Comparison of ENCODE assay signal across 19 mouse cellular contexts in genomic region chr1:165922488-165922887, GRCm38 (mm10).
DNase-seq lines count a peak whose midpoint lies in the region; ATAC-seq lines count a peak whose summit lies in the region.
"Had no signal": no experiment of that assay in that cellular context is flagged by ENCODE, and none has a peak within 500 bp of the region (broad histone marks: within the 10 kb centered on the region; RNA-seq: fewer than 3 reads in every experiment).

No protein-coding gene starts in this region.

- no peaks in the 10 kb centered on the region for H3K9me3 ChIP-seq in midbrain, embryonic 11.5 days (ENCODE audit: control insufficient read depth, low read length)
- H3K9me3 ChIP-seq in midbrain, embryonic 14.5 days (ENCODE audit: control insufficient read depth, low read length), result 0 out of 2 replicates have a peak, but pooled peaks cover 2% of the 10 kb centered on the region
- H3K9me3 ChIP-seq in kidney, embryonic 15.5 days (replicated peaks), result no peaks in the 10 kb centered on the region
- H3K9me3 ChIP-seq: embryonic facial prominence, embryonic 10.5 days; forebrain, embryonic 13.5 days; heart, embryonic 15.5 days; intestine, embryonic 15.5 days had no signal

- no peaks in the 10 kb centered on the region for H3K36me3 ChIP-seq in midbrain, embryonic 11.5 days (ENCODE audit: control insufficient read depth, insufficient read depth, low read length)
- no peaks in the 10 kb centered on the region for H3K36me3 ChIP-seq in midbrain, embryonic 14.5 days (ENCODE audit: control insufficient read depth, insufficient read depth, low read length)
- H3K36me3 ChIP-seq in kidney, embryonic 15.5 days, result no peaks in the 10 kb centered on the region
- H3K36me3 ChIP-seq: embryonic facial prominence, embryonic 10.5 days; heart, embryonic 15.5 days; intestine, embryonic 15.5 days had no signal

- peak; percentile 67 for DNase-seq in midbrain, embryonic 11.5 days (ENCODE audit: low spot score, missing footprints)
- no peak for DNase-seq in midbrain, embryonic 14.5 days
- peak; percentile 36 for DNase-seq in cerebellum, adult 9-10 months
- peak; percentile 26 to 42 for DNase-seq in cerebellum, postnatal 25 days
- no peak for DNase-seq in kidney, adult 9 months
- DNase-seq: adrenal gland, adult 2 months; adrenal gland, postnatal 25 days; forebrain, postnatal 0 days; gastrocnemius, postnatal 14 days; heart, adult 2 months; heart, postnatal 14 days had no signal

- H3K4me3 ChIP-seq in midbrain, embryonic 11.5 days (ENCODE audit: low read depth, low read length), result no peak overlapping the region
- no peak overlapping the region for H3K4me3 ChIP-seq in midbrain, embryonic 14.5 days (replicated peaks; ENCODE audit: low read depth, low read length)
- no peak overlapping the region for H3K4me3 ChIP-seq in kidney, embryonic 15.5 days (replicated peaks)
- H3K4me3 ChIP-seq: embryonic facial prominence, embryonic 10.5 days; forebrain, embryonic 13.5 days; heart, adult 2 months; heart, embryonic 15.5 days; intestine, embryonic 15.5 days had no signal

- H3K27me3 ChIP-seq in midbrain, embryonic 11.5 days (ENCODE audit: control insufficient read depth, insufficient read depth, low read length), result no peaks in the 10 kb centered on the region
- no peaks in the 10 kb centered on the region for H3K27me3 ChIP-seq in midbrain, embryonic 14.5 days (ENCODE audit: control insufficient read depth, insufficient read depth, low read length)
- no peaks in the 10 kb centered on the region for H3K27me3 ChIP-seq in kidney, embryonic 15.5 days
- H3K27me3 ChIP-seq: CH12.LX; forebrain, embryonic 13.5 days; heart, embryonic 15.5 days; intestine, embryonic 15.5 days had no signal

- WGBS in midbrain, embryonic 11.5 days, result 90% methylated on average over 1 of the region's 1 CpGs
- WGBS in midbrain, embryonic 14.5 days, result 68% methylated on average over 1 of the region's 1 CpGs
- 90% methylated on average over 1 of the region's 1 CpGs for WGBS in kidney, embryonic 15.5 days

- no peak overlapping the region for H3K9ac ChIP-seq in midbrain, embryonic 11.5 days (ENCODE audit: low read length)
- no peak overlapping the region for H3K9ac ChIP-seq in midbrain, embryonic 14.5 days (replicated peaks; ENCODE audit: low read length)
- no peak overlapping the region for H3K9ac ChIP-seq in kidney, embryonic 15.5 days
- H3K9ac ChIP-seq: forebrain, embryonic 13.5 days; forebrain, postnatal 0 days; heart, embryonic 15.5 days; hindbrain, embryonic 14.5 days; intestine, embryonic 15.5 days had no signal

- no peaks in the 10 kb centered on the region for H3K4me1 ChIP-seq in midbrain, embryonic 11.5 days (ENCODE audit: control insufficient read depth, insufficient read depth, low read length)
- no peaks in the 10 kb centered on the region for H3K4me1 ChIP-seq in midbrain, embryonic 14.5 days (ENCODE audit: control insufficient read depth, insufficient read depth, low read length)
- no peaks in the 10 kb centered on the region for H3K4me1 ChIP-seq in kidney, embryonic 15.5 days
- H3K4me1 ChIP-seq: embryonic facial prominence, embryonic 10.5 days; forebrain, embryonic 13.5 days; intestine, embryonic 15.5 days had no signal

- H3K4me2 ChIP-seq in midbrain, embryonic 11.5 days, result no peak overlapping the region
- H3K4me2 ChIP-seq in midbrain, embryonic 14.5 days (ENCODE audit: low read length), result no peak overlapping the region
- no peak overlapping the region for H3K4me2 ChIP-seq in kidney, embryonic 15.5 days
- H3K4me2 ChIP-seq: forebrain, embryonic 13.5 days; heart, embryonic 11.5 days; heart, embryonic 15.5 days; hindbrain, embryonic 14.5 days; intestine, embryonic 15.5 days had no signal

- ATAC-seq in midbrain, embryonic 11.5 days (ENCODE audit: low FRiP score), result no peak
- no peak for ATAC-seq in midbrain, embryonic 14.5 days (ENCODE audit: low FRiP score, low TSS enrichment)
- no peak for ATAC-seq in kidney, embryonic 15.5 days (replicated peaks; ENCODE audit: low FRiP score)
- ATAC-seq: forebrain, embryonic 13.5 days; forebrain, postnatal 0 days; intestine, embryonic 15.5 days had no signal

- no peak overlapping the region for H3K27ac ChIP-seq in midbrain, embryonic 11.5 days (ENCODE audit: low read depth, low read length)
- no peak overlapping the region for H3K27ac ChIP-seq in midbrain, embryonic 14.5 days (replicated peaks; ENCODE audit: low read depth, low read length)
- H3K27ac ChIP-seq in kidney, embryonic 15.5 days, result no peak overlapping the region
- H3K27ac ChIP-seq: embryonic facial prominence, embryonic 10.5 days; forebrain, embryonic 13.5 days; heart, adult 2 months; heart, embryonic 15.5 days; hindbrain, embryonic 14.5 days; intestine, embryonic 15.5 days had no signal

Comparison
In these comparisons a context has a peak if more than half of its experiments do, and no peak if none do; other contexts are left out.
1. DNase-seq: peak in midbrain, embryonic 11.5 days (single experiment), cerebellum, adult 9-10 months (single experiment) and cerebellum, postnatal 25 days (2 of 2); none in midbrain, embryonic 14.5 days (single experiment) and kidney, adult 9 months (single experiment).